ENCODE assay signal across 8 mouse cellular contexts in genomic region chr2:26309739-26310138, GRCm38 (mm10). TPM values are rescaled to one million over a fixed set of nuclear protein-coding genes. Genes with fewer than 3 reads are reported as not detected.
A peak's percentile ranks its signal among the peaks of the same experiment; 100 is the strongest.
DNase-seq lines count a peak whose midpoint lies in the region; ATAC-seq and TF ChIP-seq lines count a peak whose summit lies in the region.

No protein-coding gene starts in this region.

- TF ChIP-seq POLR2A in testis, adult 2 months (IDR thresholded peaks at IDR 0.05; ENCODE audit: control insufficient read depth, low read depth, low read length): no peak

- H3K9ac ChIP-seq in hindbrain, postnatal 0 days (replicated peaks; ENCODE audit: low read length): no peak overlapping the region
- H3K9ac ChIP-seq in lung, postnatal 0 days (replicated peaks; ENCODE audit: low read depth): no peak overlapping the region
- H3K9ac ChIP-seq in stomach, postnatal 0 days (ENCODE audit: low read length): no peak overlapping the region

- no peak overlapping the region for H3K4me2 ChIP-seq in hindbrain, postnatal 0 days (ENCODE audit: low read depth, low read length)
- H3K4me2 ChIP-seq in lung, postnatal 0 days (replicated peaks; ENCODE audit: low read depth, low read length): no peak overlapping the region
- H3K4me2 ChIP-seq in stomach, postnatal 0 days (replicated peaks; ENCODE audit: low read depth): no peak overlapping the region

- H3K4me1 ChIP-seq in testis, adult 2 months (ENCODE audit: control insufficient read depth, insufficient read depth, low read length): peaks cover 8% of the 10 kb centered on the region
- H3K4me1 ChIP-seq in hindbrain, postnatal 0 days (ENCODE audit: insufficient read depth, low read length): peaks cover 4% of the 10 kb centered on the region
- peaks cover 8% of the 10 kb centered on the region; the same call in 1 of the 2 replicates for H3K4me1 ChIP-seq in lung, postnatal 0 days (ENCODE audit: insufficient read depth, low read depth, low read length)
- H3K4me1 ChIP-seq in stomach, postnatal 0 days (replicated peaks; ENCODE audit: control insufficient read depth, insufficient read depth): peaks cover 3% of the 10 kb centered on the region; the same call in 1 of the 2 replicates

- no peaks in the 10 kb centered on the region for H3K27me3 ChIP-seq in testis, adult 2 months (ENCODE audit: control insufficient read depth, insufficient read depth, low read length)
- no peaks in the 10 kb centered on the region for H3K27me3 ChIP-seq in hindbrain, postnatal 0 days (ENCODE audit: insufficient read depth, low read length)
- no peaks in the 10 kb centered on the region for H3K27me3 ChIP-seq in lung, postnatal 0 days (replicated peaks; ENCODE audit: insufficient read depth, low read length)
- no peaks in the 10 kb centered on the region for H3K27me3 ChIP-seq in stomach, postnatal 0 days (ENCODE audit: control insufficient read depth, insufficient read depth, low read length)

- no peaks in the 10 kb centered on the region for H3K36me3 ChIP-seq in testis, adult 2 months (ENCODE audit: control insufficient read depth, insufficient read depth, low read length)
- no peaks in the 10 kb centered on the region for H3K36me3 ChIP-seq in hindbrain, postnatal 0 days (ENCODE audit: insufficient read depth, low read length)
- no peaks in the 10 kb centered on the region for H3K36me3 ChIP-seq in lung, postnatal 0 days (ENCODE audit: insufficient read depth, low read length)
- H3K36me3 ChIP-seq in stomach, postnatal 0 days (ENCODE audit: control insufficient read depth, insufficient read depth, low read length): no peaks in the 10 kb centered on the region

- no peak for TF ChIP-seq CTCF in testis, adult 2 months (IDR thresholded peaks at IDR 0.05; ENCODE audit: control insufficient read depth, insufficient read depth, insufficient replicate concordance, low read depth, low read length)
- no peak for TF ChIP-seq CTCF in hindbrain, postnatal 0 days (IDR thresholded peaks at IDR 0.05; ENCODE audit: low read depth)
- no peak for TF ChIP-seq CTCF in lung, postnatal 0 days (IDR thresholded peaks at IDR 0.05)
- TF ChIP-seq CTCF in stomach, postnatal 0 days (IDR thresholded peaks at IDR 0.05; ENCODE audit: low read depth): no peak

- no peak for DNase-seq in testis, postnatal 14 days (ENCODE audit: low spot score)
- peak; percentile 57 for DNase-seq in hindbrain, postnatal 0 days (ENCODE audit: low spot score)
- peak; percentile 93 for DNase-seq in lung, postnatal 0 days (ENCODE audit: low spot score)
- no peak for DNase-seq in stomach, postnatal 0 days (ENCODE audit: low spot score)
- no peak for DNase-seq in layer of hippocampus, postnatal 25 days (ENCODE audit: extremely low spot score in 1 of 2, low spot score in 1 of 2)

- ATAC-seq in hindbrain, postnatal 0 days: peak; percentile 74
- ATAC-seq in lung, postnatal 0 days: peak; percentile 80
- ATAC-seq in stomach, postnatal 0 days (ENCODE audit: low FRiP score, low TSS enrichment): peak; percentile 73; the same call in 1 of the 2 replicates
- ATAC-seq in CD4-positive, CD25-positive, alpha-beta regulatory T cell, adult 4 months: no peak
- no peak for ATAC-seq in megakaryocyte, adult 5-6 weeks (ENCODE audit: poor library complexity, severe bottlenecking)

- H3K9me3 ChIP-seq in hindbrain, postnatal 0 days (ENCODE audit: low read length): no peaks in the 10 kb centered on the region
- no peaks in the 10 kb centered on the region for H3K9me3 ChIP-seq in lung, postnatal 0 days (ENCODE audit: low read length)
- no peaks in the 10 kb centered on the region for H3K9me3 ChIP-seq in stomach, postnatal 0 days (ENCODE audit: control insufficient read depth, low read length)

- peak; percentile 55 for TF ChIP-seq EP300 in lung, postnatal 0 days (IDR thresholded peaks at IDR 0.05)
- TF ChIP-seq EP300 in stomach, postnatal 0 days (optimal IDR thresholded peaks at IDR 0.05): no peak

- H3K27ac ChIP-seq in testis, adult 2 months (ENCODE audit: control insufficient read depth, insufficient read depth, low read depth, low read length): peak overlapping the region; percentile 43; the same call in 1 of the 2 replicates
- 0 out of 2 replicates have a peak overlapping the region, but pooled peaks have one; percentile 45 for H3K27ac ChIP-seq in hindbrain, postnatal 0 days
- H3K27ac ChIP-seq in lung, postnatal 0 days (ENCODE audit: low read length): peak overlapping the region; percentile 78
- peak overlapping the region; percentile 83 for H3K27ac ChIP-seq in stomach, postnatal 0 days (replicated peaks)

- 17% methylated on average over 10 of the region's 10 CpGs for WGBS in hindbrain, postnatal 0 days
- WGBS in lung, postnatal 0 days: 15% methylated on average over 10 of the region's 10 CpGs
- 14% methylated on average over 10 of the region's 10 CpGs for WGBS in stomach, postnatal 0 days

- H3K4me3 ChIP-seq in testis, adult 2 months (ENCODE audit: control insufficient read depth, low read depth, low read length): no peak overlapping the region
- no peak overlapping the region for H3K4me3 ChIP-seq in hindbrain, postnatal 0 days (ENCODE audit: low read length)
- no peak overlapping the region for H3K4me3 ChIP-seq in lung, postnatal 0 days (ENCODE audit: low read depth, low read length)
- H3K4me3 ChIP-seq in stomach, postnatal 0 days (ENCODE audit: low read depth, low read length): no peak overlapping the region

RNA-seq across cellular contexts. Expression of gene Gpsm1, which starts 5.6 kb away (rescaled TPM):
- polyA plus RNA-seq in testis, adult 2 months (2012; rRNA removed): 16.6 and 20.5 TPM in 2 replicates
- total RNA-seq in hindbrain, postnatal 0 days (2014; rRNA removed): 310 and 330 TPM in 2 replicates
- polyA plus RNA-seq in hindbrain, postnatal 0 days (2015; fragmentation: Nextera tagmentation; extraction: Ambion mirVana): 147 and 155 TPM in 2 replicates
- polyA plus RNA-seq in lung, postnatal 0 days (2015; fragmentation: Nextera tagmentation; extraction: Ambion mirVana): 29.0 and 33.0 TPM in 2 replicates
- polyA plus RNA-seq in stomach, postnatal 0 days (2015; fragmentation: Nextera tagmentation; extraction: Ambion mirVana): 20.4 and 20.9 TPM in 2 replicates
- polyA plus RNA-seq in CD4-positive, CD25-positive, alpha-beta regulatory T cell, adult 4 months (2017; shearing (Covaris generic)): 1 to 10 TPM; 3.3 to 4.9 TPM
- 1.9 and 2.4 TPM in 2 replicates for total RNA-seq in megakaryocyte, adult 5-6 weeks (2015)
- 2.2 and 4.0 TPM in 2 replicates for total RNA-seq in megakaryocyte, adult 5-6 weeks (2017)
- total RNA-seq in layer of hippocampus, postnatal 25 days (2021): 10 to 100 TPM; 38.3 to 42.4 TPM

RNA-seq across cellular contexts. Expression of gene Ccdc187, which starts 15.4 kb away (rescaled TPM):
- 90.3 and 101 TPM in 2 replicates for polyA plus RNA-seq in testis, adult 2 months (2012; rRNA removed)
- 1.3 and 2.7 TPM in 2 replicates for total RNA-seq in hindbrain, postnatal 0 days (2014; rRNA removed)
- polyA plus RNA-seq in hindbrain, postnatal 0 days (2015; fragmentation: Nextera tagmentation; extraction: Ambion mirVana): 0.18 TPM in 2 replicates
- 0.61 and 0.77 TPM in 2 replicates for polyA plus RNA-seq in lung, postnatal 0 days (2015; fragmentation: Nextera tagmentation; extraction: Ambion mirVana)
- 0.21 and 0.40 TPM in 2 replicates for polyA plus RNA-seq in stomach, postnatal 0 days (2015; fragmentation: Nextera tagmentation; extraction: Ambion mirVana)
- polyA plus RNA-seq in CD4-positive, CD25-positive, alpha-beta regulatory T cell, adult 4 months (2017; shearing (Covaris generic)): not detected
- total RNA-seq in megakaryocyte, adult 5-6 weeks (2015): not detected in 2 replicates
- total RNA-seq in megakaryocyte, adult 5-6 weeks (2017): not detected in 2 replicates
- total RNA-seq in layer of hippocampus, postnatal 25 days (2021): under 1 TPM; 0.52 to 0.94 TPM

RNA-seq across cellular contexts. Expression of gene Dnlz, which starts 42.2 kb away (rescaled TPM):
- 6.2 and 6.5 TPM in 2 replicates for polyA plus RNA-seq in testis, adult 2 months (2012; rRNA removed)
- total RNA-seq in hindbrain, postnatal 0 days (2014; rRNA removed): 38.2 and 38.5 TPM in 2 replicates
- polyA plus RNA-seq in hindbrain, postnatal 0 days (2015; fragmentation: Nextera tagmentation; extraction: Ambion mirVana): 25.6 and 28.2 TPM in 2 replicates
- polyA plus RNA-seq in lung, postnatal 0 days (2015; fragmentation: Nextera tagmentation; extraction: Ambion mirVana): 14.2 and 15.5 TPM in 2 replicates
- 15.1 and 16.6 TPM in 2 replicates for polyA plus RNA-seq in stomach, postnatal 0 days (2015; fragmentation: Nextera tagmentation; extraction: Ambion mirVana)
- 1 to 10 TPM; 6.4 to 7.1 TPM for polyA plus RNA-seq in CD4-positive, CD25-positive, alpha-beta regulatory T cell, adult 4 months (2017; shearing (Covaris generic))
- 4.4 and 5.8 TPM in 2 replicates for total RNA-seq in megakaryocyte, adult 5-6 weeks (2015)
- 5.1 TPM in 2 replicates for total RNA-seq in megakaryocyte, adult 5-6 weeks (2017)
- 10 to 100 TPM; 26.3 to 27.8 TPM for total RNA-seq in layer of hippocampus, postnatal 25 days (2021)

RNA-seq across cellular contexts. Expression of gene Card9, which starts 51.0 kb away (rescaled TPM):
- 0.75 and 1.9 TPM in 2 replicates for polyA plus RNA-seq in testis, adult 2 months (2012; rRNA removed)
- total RNA-seq in hindbrain, postnatal 0 days (2014; rRNA removed): 2.0 and 24.2 TPM in 2 replicates
- 1.5 and 1.6 TPM in 2 replicates for polyA plus RNA-seq in hindbrain, postnatal 0 days (2015; fragmentation: Nextera tagmentation; extraction: Ambion mirVana)
- polyA plus RNA-seq in lung, postnatal 0 days (2015; fragmentation: Nextera tagmentation; extraction: Ambion mirVana): 9.9 and 10.9 TPM in 2 replicates
- polyA plus RNA-seq in stomach, postnatal 0 days (2015; fragmentation: Nextera tagmentation; extraction: Ambion mirVana): 0.51 and 0.55 TPM in 2 replicates
- polyA plus RNA-seq in CD4-positive, CD25-positive, alpha-beta regulatory T cell, adult 4 months (2017; shearing (Covaris generic)): under 1 TPM; 0.65 to 0.85 TPM
- total RNA-seq in megakaryocyte, adult 5-6 weeks (2015): 42.6 and 45.3 TPM in 2 replicates
- total RNA-seq in megakaryocyte, adult 5-6 weeks (2017): 141 and 169 TPM in 2 replicates
- total RNA-seq in layer of hippocampus, postnatal 25 days (2021): 1 to 10 TPM; 1.6 to 2.6 TPM

Comparison
In these comparisons a context has a peak if more than half of its experiments do, and no peak if none do; other contexts are left out.
1. DNase-seq: peak in hindbrain, postnatal 0 days (single experiment) and lung, postnatal 0 days (single experiment); none in testis, postnatal 14 days (single experiment), stomach, postnatal 0 days (single experiment) and layer of hippocampus, postnatal 25 days (0 of 2).
2. ATAC-seq: peak in hindbrain, postnatal 0 days (single experiment), lung, postnatal 0 days (single experiment) and stomach, postnatal 0 days (single experiment); none in CD4-positive, CD25-positive, alpha-beta regulatory T cell, adult 4 months (single experiment) and megakaryocyte, adult 5-6 weeks (single experiment).
3. RNA of gene Ccdc187, which starts 15.4 kb away (polyA plus RNA-seq): 90.3 to 101 TPM in testis, adult 2 months; 0.61 to 0.77 TPM in lung, postnatal 0 days, 0.21 to 0.40 TPM in stomach, postnatal 0 days, 0.18 TPM in hindbrain, postnatal 0 days and not detected in CD4-positive, CD25-positive, alpha-beta regulatory T cell, adult 4 months; every median in the first group is over 10 times any median in the second.
4. Peak in every context shown above with its lines, with median percentiles within 50 percentile points of each other: H3K27ac ChIP-seq.